ENCODE assay signal across 8 mouse cellular contexts in the genomic region with DNA sequence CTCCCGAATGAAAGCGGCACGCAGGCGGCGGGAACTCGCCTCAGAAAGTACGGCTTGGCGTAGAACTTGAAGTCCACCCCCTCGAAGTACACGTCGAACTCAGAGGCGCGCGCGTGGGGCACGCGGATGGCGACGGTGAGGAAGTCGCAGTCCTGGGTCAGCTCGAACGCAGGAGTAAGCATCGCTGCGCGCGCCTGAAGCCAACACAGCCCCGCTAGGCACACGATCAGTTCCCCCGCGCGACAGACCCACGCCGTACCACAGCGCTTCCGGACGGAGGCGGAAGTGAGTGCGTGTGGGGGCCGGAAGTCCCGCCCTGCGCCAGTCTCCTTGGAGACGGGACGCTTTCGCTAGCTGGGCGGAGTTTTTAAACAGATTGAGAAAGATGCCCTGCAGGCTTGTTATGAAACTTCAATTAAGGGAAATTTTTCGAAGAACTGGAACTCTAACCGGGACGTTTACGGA. TPM values are rescaled to one million over a fixed set of nuclear protein-coding genes. Genes with fewer than 3 reads are reported as not detected.
DNase-seq lines count a peak whose midpoint lies in the region; ATAC-seq and TF ChIP-seq lines count a peak whose summit lies in the region.

Gene Shq1 (minus strand): TSS at position 278 of the 465 bp plus-strand sequence.

- peaks cover 26% of the 10 kb centered on the region for H3K4me1 ChIP-seq in G1E (ENCODE audit: insufficient read depth, low read depth, low read length)
- peaks cover 10% of the 10 kb centered on the region for H3K4me1 ChIP-seq in forebrain, embryonic 16.5 days (replicated peaks; ENCODE audit: control insufficient read depth, insufficient read depth, low read length)
- H3K4me1 ChIP-seq in lung, embryonic 14.5 days (ENCODE audit: insufficient read depth): no peaks in the 10 kb centered on the region
- no peaks in the 10 kb centered on the region for H3K4me1 ChIP-seq in olfactory bulb, adult 2 months (ENCODE audit: control insufficient read depth, insufficient read depth, low read length)
- H3K4me1 ChIP-seq in thymus, adult 2 months (replicated peaks; ENCODE audit: control insufficient read depth, insufficient read depth, low read length): no peaks in the 10 kb centered on the region

- TF ChIP-seq POLR2A in olfactory bulb, adult 2 months (IDR thresholded peaks at IDR 0.05; ENCODE audit: insufficient read depth, low read depth, low read length): peak; percentile 76
- 0 out of 2 replicates have a peak, but pooled peaks have one; percentile 28 for TF ChIP-seq POLR2A in thymus, adult 2 months (IDR thresholded peaks at IDR 0.05; ENCODE audit: control insufficient read depth, extremely low read depth, insufficient read depth, low read length, poor library complexity)

- no peaks in the 10 kb centered on the region for H3K9me3 ChIP-seq in G1E (replicated peaks)
- no peaks in the 10 kb centered on the region for H3K9me3 ChIP-seq in forebrain, embryonic 16.5 days (ENCODE audit: control insufficient read depth, low read length)
- no peaks in the 10 kb centered on the region for H3K9me3 ChIP-seq in lung, embryonic 14.5 days (ENCODE audit: low read depth, low read length)

- peak within 1 kb of the TSS; percentile 99 for H3K4me2 ChIP-seq in forebrain, embryonic 16.5 days (ENCODE audit: low read length)
- H3K4me2 ChIP-seq in lung, embryonic 14.5 days: peak within 1 kb of the TSS; percentile 96

- peak within 1 kb of the TSS; percentile 54 for H3K9ac ChIP-seq in forebrain, embryonic 16.5 days (replicated peaks; ENCODE audit: low read depth, low read length)
- H3K9ac ChIP-seq in lung, embryonic 14.5 days: peak within 1 kb of the TSS; percentile 77

- peak; percentile 90 for ATAC-seq in G1E (ENCODE audit: extremely low read depth, insufficient number of reproducible peaks, low FRiP score, poor library complexity, severe bottlenecking)
- ATAC-seq in forebrain, embryonic 16.5 days: peak; percentile 98
- peak; percentile 94 for ATAC-seq in lung, embryonic 14.5 days (ENCODE audit: insufficient read depth)

- peak within 1 kb of the TSS; percentile 99 for H3K4me3 ChIP-seq in G1E (ENCODE audit: low read depth, low read length)
- H3K4me3 ChIP-seq in forebrain, embryonic 16.5 days (replicated peaks; ENCODE audit: low read length): peak within 1 kb of the TSS; percentile 82
- peak within 1 kb of the TSS; percentile 76 for H3K4me3 ChIP-seq in layer of hippocampus, adult 2 months
- H3K4me3 ChIP-seq in lung, embryonic 14.5 days (ENCODE audit: low read depth, low read length): peak within 1 kb of the TSS; percentile 83
- peak within 1 kb of the TSS; percentile 58 for H3K4me3 ChIP-seq in olfactory bulb, adult 2 months (ENCODE audit: insufficient read depth, low read depth, low read length)
- peak within 1 kb of the TSS; percentile 75 for H3K4me3 ChIP-seq in thymus, adult 2 months (ENCODE audit: control insufficient read depth, insufficient read depth, low read length)

- H3K27me3 ChIP-seq in G1E (ENCODE audit: insufficient read depth, low read length): no peaks in the 10 kb centered on the region
- peaks cover 4% of the 10 kb centered on the region; the same call in 1 of the 2 replicates for H3K27me3 ChIP-seq in forebrain, embryonic 16.5 days (replicated peaks; ENCODE audit: control insufficient read depth, insufficient read depth, low read length)
- H3K27me3 ChIP-seq in lung, embryonic 14.5 days (ENCODE audit: insufficient read depth, low read length): no peaks in the 10 kb centered on the region
- no peaks in the 10 kb centered on the region for H3K27me3 ChIP-seq in thymus, adult 2 months (ENCODE audit: control insufficient read depth, insufficient read depth, low read length)

- H3K36me3 ChIP-seq in G1E (replicated peaks): peaks cover 28% of the 10 kb centered on the region
- H3K36me3 ChIP-seq in forebrain, embryonic 16.5 days (ENCODE audit: control insufficient read depth, insufficient read depth): no peaks in the 10 kb centered on the region
- H3K36me3 ChIP-seq in lung, embryonic 14.5 days (ENCODE audit: insufficient read depth): no peaks in the 10 kb centered on the region
- no peaks in the 10 kb centered on the region for H3K36me3 ChIP-seq in thymus, adult 2 months (ENCODE audit: control insufficient read depth, insufficient read depth, low read length)

- H3K27ac ChIP-seq in forebrain, embryonic 16.5 days (ENCODE audit: low read length): 0 out of 2 replicates have a peak within 1 kb of the TSS, but pooled peaks have one; percentile 28
- H3K27ac ChIP-seq in layer of hippocampus, adult 2 months: peak within 1 kb of the TSS; percentile 67
- peak within 1 kb of the TSS; percentile 58; the same call in 1 of the 2 replicates for H3K27ac ChIP-seq in lung, embryonic 14.5 days (ENCODE audit: low read depth)
- H3K27ac ChIP-seq in olfactory bulb, adult 2 months (ENCODE audit: insufficient read depth, low read depth, low read length): no peak within 1 kb of the TSS
- H3K27ac ChIP-seq in thymus, adult 2 months (ENCODE audit: control insufficient read depth, insufficient read depth, low read length): no peak within 1 kb of the TSS

- WGBS in forebrain, embryonic 16.5 days: under 1% methylated on average over 49 of the region's 49 CpGs
- WGBS in lung, embryonic 14.5 days: under 1% methylated on average over 49 of the region's 49 CpGs
- under 1% methylated on average over 49 of the region's 49 CpGs for WGBS in olfactory bulb, adult 2 months
- under 1% methylated on average over 49 of the region's 49 CpGs for WGBS in thymus, adult 2 months

- intact Hi-C loops in heart, postnatal 36 days (cut with DNase I): loop anchor here (1.0 kb wide), 1 partner anchor 162 kb away; the partner anchor contains the start of gene Ppp4r2

- no peak for TF ChIP-seq CTCF in G1E (IDR thresholded peaks at IDR 0.05; ENCODE audit: low read depth, low read length)
- peak; percentile 65 for TF ChIP-seq CTCF in layer of hippocampus, adult 2 months (conservative IDR thresholded peaks at IDR 0.05)
- TF ChIP-seq CTCF in lung, embryonic 14.5 days (IDR thresholded peaks at IDR 0.05; ENCODE audit: low read depth): peak; percentile 45
- TF ChIP-seq CTCF in olfactory bulb, adult 2 months (IDR thresholded peaks at IDR 0.05; ENCODE audit: insufficient read depth, low read depth, low read length): no peak
- TF ChIP-seq CTCF in thymus, adult 2 months (IDR thresholded peaks at IDR 0.05; ENCODE audit: borderline replicate concordance, control insufficient read depth, extremely low read depth, insufficient read depth, low read length, poor library complexity): 0 out of 2 replicates have a peak, but pooled peaks have one; percentile 47

- peak; percentile 58 for DNase-seq in G1E (ENCODE audit: low spot score)
- peak; percentile 87 to 91 for DNase-seq in cerebellum, adult 18-20 months
- peak; percentile 86 to 92 for DNase-seq in heart, postnatal 36 days
- DNase-seq in layer of hippocampus, adult 2 months (ENCODE audit: low spot score in 2 of 2): peak; percentile 90 to 92
- DNase-seq in lung, embryonic 14.5 days: peak; percentile 96
- DNase-seq in thymus, adult 2 months: peak; percentile 89

RNA-seq across cellular contexts. Expression of gene Shq1, which starts in this region (rescaled TPM):
- total RNA-seq in G1E (2014; fragmentation: Nextera tagmentation) (9.8 and 12.5 TPM in 2 replicates), G1E (2017) (17.8 and 19.7 TPM in 2 replicates)
- polyA plus RNA-seq in G1E (2012): 16.6 and 19.6 TPM in 2 replicates
- polyA plus RNA-seq in forebrain, embryonic 16.5 days (2015; fragmentation: Nextera tagmentation; extraction: Ambion mirVana): 13.3 and 14.3 TPM in 2 replicates
- total RNA-seq in heart, postnatal 36 days (2021): 1 to 10 TPM; 2.5 to 3.5 TPM
- 1 to 10 TPM; 6.4 to 6.7 TPM for total RNA-seq in layer of hippocampus, adult 2 months (2021)
- 15.9 and 17.7 TPM in 2 replicates for polyA plus RNA-seq in lung, embryonic 14.5 days (2014; fragmentation: Nextera tagmentation; extraction: Ambion mirVana)
- polyA plus RNA-seq in olfactory bulb, adult 2 months (2012; ENCODE audit: insufficient read depth, insufficient read length, low replicate concordance, missing spikeins): not detected in 2 replicates
- polyA plus RNA-seq in thymus, adult 2 months (2012; rRNA removed): 4.9 and 5.1 TPM in 2 replicates

Comparison
In these comparisons a context has a peak if more than half of its experiments do, and no peak if none do; other contexts are left out.
1. CTCF ChIP-seq: peak in layer of hippocampus, adult 2 months (single experiment), lung, embryonic 14.5 days (single experiment) and thymus, adult 2 months (single experiment); none in G1E (single experiment) and olfactory bulb, adult 2 months (single experiment).
2. H3K27ac ChIP-seq: peak in forebrain, embryonic 16.5 days (single experiment), layer of hippocampus, adult 2 months (single experiment) and lung, embryonic 14.5 days (single experiment); none in olfactory bulb, adult 2 months (single experiment) and thymus, adult 2 months (single experiment).
3. Peak in every context shown above with its lines, with median percentiles within 50 percentile points of each other: ATAC-seq, DNase-seq and H3K4me3 ChIP-seq.